Mouse (Mus musculus) thymus, postnatal 0 days (tissue): Measurements from ENCODE around the gene Col5a3. TPM values are rescaled to one million over a fixed set of nuclear protein-coding genes. Genes with fewer than 3 reads are reported as not detected.

Experiments
- polyA plus RNA-seq: library from polyadenylated mRNA; unstranded; fragments of >200 nt; fragmentation: Nextera tagmentation; extraction: Ambion mirVana; gene quantifications from 2 replicates; pipeline ENCODE4 v1.2.1, GENCODE M21; 2015

Gene Col5a3
- polyA plus RNA-seq, 1 experiment from 2014 or later: 1.9 TPM

Other genes with a start within 250 kb of the Col5a3 start
- gene Zfp846, start 233.8 kb downstream of the Col5a3 start, polyA plus RNA-seq: 16.4 and 22.9 TPM in 2 replicates
- gene Ubl5, start 172.2 kb downstream of the Col5a3 start, polyA plus RNA-seq: 658 and 685 TPM in 2 replicates
- 149 and 159 TPM in 2 replicates for gene Fbxl12, start 170.3 kb downstream of the Col5a3 start, polyA plus RNA-seq
- 54.9 and 56.7 TPM in 2 replicates for gene Pin1, start 163.0 kb downstream of the Col5a3 start, polyA plus RNA-seq
- 0.24 and 0.52 TPM in 2 replicates for gene Olfm2, start 68.7 kb downstream of the Col5a3 start, polyA plus RNA-seq
- gene Rdh8, start 3.4 kb upstream of the Col5a3 start, polyA plus RNA-seq: not detected in 2 replicates
- gene A230050P20Rik, start 53.6 kb upstream of the Col5a3 start, polyA plus RNA-seq: 9.2 and 15.1 TPM in 2 replicates
- 6.7 and 7.3 TPM in 2 replicates for gene Angptl6, start 64.7 kb upstream of the Col5a3 start, polyA plus RNA-seq
- 74.4 and 83.0 TPM in 2 replicates for gene Ppan, start 73.1 kb upstream of the Col5a3 start, polyA plus RNA-seq
- gene Eif3g, start 83.6 kb upstream of the Col5a3 start, polyA plus RNA-seq: 303 and 310 TPM in 2 replicates
- gene Dnmt1, start 144.8 kb upstream of the Col5a3 start, polyA plus RNA-seq: 90.0 and 96.3 TPM in 2 replicates
- gene S1pr2, start 161.7 kb upstream of the Col5a3 start, polyA plus RNA-seq: 12.1 and 12.7 TPM in 2 replicates
- gene Mrpl4, start 187.7 kb upstream of the Col5a3 start, polyA plus RNA-seq: 116 and 130 TPM in 2 replicates
- 64.8 and 64.9 TPM in 2 replicates for gene Icam1, start 200.9 kb upstream of the Col5a3 start, polyA plus RNA-seq
- 0.31 and 0.48 TPM in 2 replicates for gene Icam4, start 214.3 kb upstream of the Col5a3 start, polyA plus RNA-seq
- 0.14 and 0.33 TPM in 2 replicates for gene Icam5, start 217.0 kb upstream of the Col5a3 start, polyA plus RNA-seq